Mouse (Mus musculus) brain, adult 2 months (tissue): ENCODE results near the gene Spock2.
"Not testable (repeated sequence)": the region's sequence is repeated elsewhere in the genome, so short reads cannot be mapped to it uniquely, and the experiment has no call there.

Experiments used
- DNase-seq: peaks from one replicate; pipeline ENCODE4 v3.0.0; 2011; ENCODE audit warnings: low read depth, low spot score

Gene Spock2

GRCm38 (mm10) chr10:60147510-60148047 is 41.6 kb downstream of the Spock2 start:
- not testable (repeated sequence) for DNase-seq

- DNase-seq, result peak; percentile 85
Observed at GRCm38 (mm10) chr10:60148087-60148486, 42.1 kb downstream of the Spock2 start.

GRCm38 (mm10) chr10:60151107-60151663 is 45.2 kb downstream of the Spock2 start:
- DNase-seq, result peak; percentile 52

- DNase-seq, result no peak
Observed at GRCm38 (mm10) chr10:60156016-60156415, 50.0 kb downstream of the Spock2 start.

GRCm38 (mm10) chr10:60158144-60158543 is 52.1 kb downstream of the Spock2 start:
- DNase-seq, result no peak

GRCm38 (mm10) chr10:60161397-60161796 is 55.4 kb downstream of the Spock2 start:
- DNase-seq, result not testable (repeated sequence)

GRCm38 (mm10) chr10:60162184-60162972 is 56.4 kb downstream of the Spock2 start:
- DNase-seq, result not testable (repeated sequence)

GRCm38 (mm10) chr10:60162973-60163255 is 56.9 kb downstream of the Spock2 start:
- no peak for DNase-seq

GRCm38 (mm10) chr10:60164869-60165268 is 58.9 kb downstream of the Spock2 start:
- DNase-seq, result no peak

- DNase-seq, result no peak
Observed at GRCm38 (mm10) chr10:60166068-60166467, 60.0 kb downstream of the Spock2 start.

- no peak for DNase-seq
Observed at GRCm38 (mm10) chr10:60168306-60168705, 62.3 kb downstream of the Spock2 start.

- DNase-seq, result no peak
Observed at GRCm38 (mm10) chr10:60168960-60169359, 62.9 kb downstream of the Spock2 start.

GRCm38 (mm10) chr10:60170326-60171089 is 64.5 kb downstream of the Spock2 start:
- DNase-seq, result no peak

- no peak for DNase-seq
Observed at GRCm38 (mm10) chr10:60171368-60171767, 65.3 kb downstream of the Spock2 start.

- no peak for DNase-seq
Observed at GRCm38 (mm10) chr10:60172306-60172705, 66.3 kb downstream of the Spock2 start.

GRCm38 (mm10) chr10:60173035-60173434 is 67.0 kb downstream of the Spock2 start:
- peak; percentile 95 for DNase-seq

GRCm38 (mm10) chr10:60174506-60174905 is 68.5 kb downstream of the Spock2 start:
- DNase-seq, result peak; percentile 13

GRCm38 (mm10) chr10:60175306-60175705 is 69.3 kb downstream of the Spock2 start:
- not testable (repeated sequence) for DNase-seq
